16 mouse cellular contexts compared by ENCODE assay signal in the genomic region with DNA sequence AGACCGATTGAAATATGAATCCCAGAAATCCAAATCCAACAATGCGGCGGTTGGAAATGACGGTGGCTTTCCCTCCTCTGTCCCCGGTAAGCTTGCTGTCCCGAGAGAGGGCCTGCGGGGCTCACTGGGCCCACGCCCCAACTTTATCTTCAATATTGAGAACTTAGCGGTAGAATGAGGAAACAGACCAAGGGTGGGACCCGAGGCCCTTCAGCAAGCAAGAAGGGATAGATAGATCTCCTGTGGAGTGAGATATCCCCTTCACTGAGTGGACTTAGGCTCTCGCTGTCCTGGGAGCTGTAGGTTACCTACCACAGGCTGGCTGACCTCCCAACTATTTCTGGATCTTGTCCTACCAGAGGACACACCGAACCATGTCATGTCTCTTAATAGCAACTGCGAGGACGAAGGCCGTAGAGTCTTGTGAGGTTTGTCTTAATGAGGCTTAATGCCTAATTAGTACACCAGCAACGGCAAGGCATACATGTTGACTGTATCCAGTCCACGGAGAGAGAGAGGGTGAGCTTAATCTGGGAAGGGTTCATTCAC. TPM values are rescaled to one million over a fixed set of nuclear protein-coding genes. Genes with fewer than 3 reads are reported as not detected.
DNase-seq lines count a peak whose midpoint lies in the region; TF ChIP-seq lines count a peak whose summit lies in the region.
"Had no signal": no experiment of that assay in that cellular context is flagged by ENCODE, and none has a peak within 500 bp of the region (broad histone marks: within the 10 kb centered on the region; RNA-seq: fewer than 3 reads in every experiment).

No protein-coding gene starts in this region.

- no peaks in the 10 kb centered on the region for H3K27me3 ChIP-seq in heart, adult 2 months (ENCODE audit: control insufficient read depth, insufficient read depth, low read length)

- 68% methylated on average over 17 of the region's 17 CpGs for WGBS in heart, adult 2 months

- H3K36me3 ChIP-seq in heart, adult 2 months (ENCODE audit: control insufficient read depth, insufficient read depth, low read length): peaks cover 5% of the 10 kb centered on the region

- DNase-seq in gastrocnemius, adult 2 months: peak; percentile 76
- no peak for DNase-seq in gastrocnemius, postnatal 10 days
- peak in 1 of 2 experiments; percentile 54 for DNase-seq in heart, adult 2 months
- no peak for DNase-seq in heart, postnatal 4 days
- peak; percentile 55 for DNase-seq in retina, postnatal 1 day
- DNase-seq in retina, embryonic 14.5 days (ENCODE audit: low spot score): no peak
- DNase-seq in ovary, postnatal 14 days (ENCODE audit: low spot score): no peak
- DNase-seq: adrenal gland, adult 8-10 months; cerebellum, adult 11-12 months; cerebellum, adult 9-11 months; cerebellum, postnatal 36 days; heart, postnatal 14 days; kidney, adult 8-10 months had no signal

- peak overlapping the region; percentile 26; the same call in 1 of the 2 replicates for H3K9ac ChIP-seq in heart, adult 2 months (ENCODE audit: low read depth, low read length)
- H3K9ac ChIP-seq: embryonic facial prominence, embryonic 13.5 days; forebrain, embryonic 12.5 days; hindbrain, embryonic 12.5 days had no signal

- 0 out of 2 replicates have a peak, but pooled peaks have one; percentile 34 for TF ChIP-seq EP300 in heart, adult 2 months (IDR thresholded peaks at IDR 0.05; ENCODE audit: insufficient read depth, low read depth, low read length)

- intact Hi-C loops in gastrocnemius, adult 2 months (cut with DNase I): no loop called here
- intact Hi-C loops in heart, adult 2 months (cut with DNase I): no loop called here

- TF ChIP-seq CTCF in gastrocnemius, adult 2 months (IDR thresholded peaks at IDR 0.05): no peak
- no peak for TF ChIP-seq CTCF in heart, adult 2 months (IDR thresholded peaks at IDR 0.05)

- H3K4me1 ChIP-seq in heart, adult 2 months (ENCODE audit: control insufficient read depth, insufficient read depth, low read length): peaks cover 22% of the 10 kb centered on the region

- TF ChIP-seq POLR2A in heart, adult 2 months (IDR thresholded peaks at IDR 0.05; ENCODE audit: insufficient read depth, low read depth, low read length): no peak

- H3K79me2 ChIP-seq in heart, adult 2 months (replicated peaks; ENCODE audit: control insufficient read depth, insufficient read depth, low read length): no peaks in the 10 kb centered on the region

- peak overlapping the region; percentile 23; the same call in 1 of the 2 replicates for H3K4me3 ChIP-seq in gastrocnemius, adult 2 months
- no peak overlapping the region for H3K4me3 ChIP-seq in heart, adult 2 months
- H3K4me3 ChIP-seq: embryonic facial prominence, embryonic 13.5 days; forebrain, embryonic 12.5 days; hindbrain, embryonic 12.5 days had no signal

- peak overlapping the region; percentile 86 for H3K27ac ChIP-seq in gastrocnemius, adult 2 months
- peak overlapping the region; percentile 82 for H3K27ac ChIP-seq in heart, adult 2 months
- H3K27ac ChIP-seq: embryonic facial prominence, embryonic 13.5 days; forebrain, embryonic 12.5 days; hindbrain, embryonic 12.5 days had no signal

RNA-seq across cellular contexts. Expression of a gene that starts 19.5 kb away (rescaled TPM):
- 100 to 1,000 TPM; 122 to 144 TPM for total RNA-seq in gastrocnemius, adult 2 months (2021)
- total RNA-seq in gastrocnemius, postnatal 10 days (2021): 100 to 1,000 TPM; 121 to 133 TPM
- total RNA-seq in heart, adult 2 months (2021): 100 to 1,000 TPM; 303 to 314 TPM
- polyA plus RNA-seq in heart, adult 2 months (2012; rRNA removed): 121 and 142 TPM in 2 replicates
- 100 to 1,000 TPM; 204 to 207 TPM for total RNA-seq in heart, postnatal 4 days (2021)

Comparison
In these comparisons a context has a peak if more than half of its experiments do, and no peak if none do; other contexts are left out.
1. DNase-seq: peak in gastrocnemius, adult 2 months (single experiment) and retina, postnatal 1 day (single experiment); none in gastrocnemius, postnatal 10 days (single experiment), heart, postnatal 4 days (single experiment), retina, embryonic 14.5 days (single experiment) and ovary, postnatal 14 days (single experiment).